Mouse (Mus musculus) spleen, adult 2 months (tissue): ENCODE measurements around the gene Ppif. TPM values are rescaled to one million over a fixed set of nuclear protein-coding genes. Genes with fewer than 3 reads are reported as not detected.

Source experiments
- DNase-seq, 2 experiments: peaks; one replicate each; pipeline versions ENCODE4 v3.0.0 to v3.0.0-alpha.2; 2012 to 2021; ENCODE audit warnings: low spot score in 2 of 2, low read depth in 1 of 2
- H3K27ac ChIP-seq: fragments of 200-500 bp; 2 replicates; pipeline ENCODE4 v1.5.1; 2012; ENCODE audit warnings: low read length, inconsistent platforms; ENCODE audit not compliant: insufficient read depth
- H3K27me3 ChIP-seq: fragments of 200-500 bp; 2 replicates; pipeline ENCODE4 v1.6.1; 2012; ENCODE audit warnings: mild to moderate bottlenecking, moderate library complexity, low read length, inconsistent platforms; ENCODE audit not compliant: control insufficient read depth, insufficient read depth
- H3K36me3 ChIP-seq: fragments of 200-500 bp; 2 replicates; pipeline ENCODE4 v1.6.1; 2012; ENCODE audit warnings: mild to moderate bottlenecking, low read length, inconsistent platforms; ENCODE audit not compliant: control insufficient read depth, insufficient read depth
- H3K4me1 ChIP-seq: fragments of 200-500 bp; 2 replicates; pipeline ENCODE4 v1.6.1; 2011; ENCODE audit warnings: inconsistent platforms; ENCODE audit not compliant: control insufficient read depth, insufficient read depth, insufficient read length
- H3K4me3 ChIP-seq: fragments of 200-500 bp; 2 replicates; pipeline ENCODE4 v1.5.1; 2011; ENCODE audit warnings: mild to moderate bottlenecking, inconsistent platforms; ENCODE audit not compliant: insufficient read depth, insufficient read length; ENCODE audit errors: extremely low read depth
- CTCF ChIP-seq: fragments of 200-500 bp; IDR thresholded peaks from 2 replicates; pipeline ENCODE4 v1.5.1; 2011; ENCODE audit warnings: mild to moderate bottlenecking, inconsistent platforms; ENCODE audit not compliant: insufficient read depth, insufficient read length, insufficient replicate concordance; ENCODE audit errors: extremely low read depth
- POLR2A ChIP-seq: fragments of 200-500 bp; IDR thresholded peaks from 2 replicates; pipeline ENCODE4 v1.6.1; 2011; ENCODE audit warnings: low read depth, low read length, inconsistent platforms
- WGBS: fragments of 180-500 bp; shearing (Covaris S2); methylation state at CpG from one replicate; pipeline ENCODE4 v1.1.7; 2018; 5-methylcytosine and 5-hydroxymethylcytosine counted together
- polyA plus RNA-seq: library from polyadenylated mRNA; depleted of rRNA; stranded (reverse); fragments of >200 nt; gene quantifications from 2 replicates; pipeline ENCODE4 v1.2.3, GENCODE M21; 2012

The Ppif gene
- polyA plus RNA-seq, 1 experiment = 50.4 TPM

- Histone ChIP-seq H3K4me3 (peak overlapping the region; percentile 73; the same call in 1 of the 2 replicates), H3K36me3 (peaks cover 20% of the 10 kb centered on the region), H3K4me1 (peaks cover 6% of the 10 kb centered on the region; the same call in 1 of the 2 replicates), H3K27me3 (no peaks in the 10 kb centered on the region), H3K27ac (no peak overlapping the region)
- WGBS = 8% methylated on average over 6 of the region's 6 CpGs
- DNase-seq = no peak
- TF ChIP-seq POLR2A (no peak), CTCF (no peak)
Observed at GRCm38 (mm10) chr14:25695059-25695458, 1.1 kb downstream of the Ppif start.

GRCm38 (mm10) chr14:25696356-25696755 lies 2.4 kb downstream of the Ppif start:
- TF ChIP-seq POLR2A = no peak
- no peak for TF ChIP-seq CTCF
- Histone ChIP-seq H3K27me3 (no peaks in the 10 kb centered on the region), H3K4me3 (no peak overlapping the region), H3K4me1 (peaks cover 6% of the 10 kb centered on the region; the same call in 1 of the 2 replicates), H3K27ac (no peak overlapping the region), H3K36me3 (peaks cover 20% of the 10 kb centered on the region)
- WGBS = 59% methylated on average over 2 of the region's 2 CpGs
- DNase-seq = no peak

- DNase-seq = no peak
- no peak overlapping the region for H3K4me3 ChIP-seq
- H3K27me3 ChIP-seq = no peaks in the 10 kb centered on the region
- H3K4me1 ChIP-seq = no peaks in the 10 kb centered on the region
- H3K27ac ChIP-seq = no peak overlapping the region
- peaks cover 20% of the 10 kb centered on the region for H3K36me3 ChIP-seq
- TF ChIP-seq POLR2A = no peak
- TF ChIP-seq CTCF = peak; percentile 12; the same call in 1 of the 2 replicates
Observed at GRCm38 (mm10) chr14:25701986-25702385, 8.0 kb downstream of the Ppif start.

GRCm38 (mm10) chr14:25707691-25708181 lies 13.8 kb downstream of the Ppif start:
- WGBS = 22% methylated on average over 5 of the region's 5 CpGs
- DNase-seq = peak in 1 of 2 experiments; percentile 47
- Histone ChIP-seq H3K4me3 (no peak overlapping the region), H3K4me1 (no peaks in the 10 kb centered on the region), H3K36me3 (no peaks in the 10 kb centered on the region), H3K27me3 (no peaks in the 10 kb centered on the region), H3K27ac (peak overlapping the region; percentile 12; the same call in 1 of the 2 replicates)
- TF ChIP-seq POLR2A (no peak), CTCF (peak; percentile 57; the same call in 1 of the 2 replicates)

GRCm38 (mm10) chr14:25708451-25708850 lies 14.5 kb downstream of the Ppif start:
- Histone ChIP-seq H3K4me3 (no peak overlapping the region), H3K27me3 (no peaks in the 10 kb centered on the region), H3K27ac (peak overlapping the region; percentile 12; the same call in 1 of the 2 replicates), H3K36me3 (no peaks in the 10 kb centered on the region), H3K4me1 (no peaks in the 10 kb centered on the region)
- no peak for TF ChIP-seq POLR2A
- no peak for TF ChIP-seq CTCF
- 47% methylated on average over 4 of the region's 4 CpGs for WGBS
- DNase-seq = no peak

- WGBS = 91% methylated on average over 2 of the region's 2 CpGs
- H3K4me3 ChIP-seq = no peak overlapping the region
- no peak for TF ChIP-seq CTCF
- TF ChIP-seq POLR2A = no peak
- H3K27ac ChIP-seq = no peak overlapping the region
- DNase-seq = no peak
- no peaks in the 10 kb centered on the region for H3K4me1 ChIP-seq
- H3K27me3 ChIP-seq = no peaks in the 10 kb centered on the region
- no peaks in the 10 kb centered on the region for H3K36me3 ChIP-seq
Observed at GRCm38 (mm10) chr14:25708917-25709316, 15.0 kb downstream of the Ppif start.

- 83% methylated on average over 4 of the region's 4 CpGs for WGBS
- no peak overlapping the region for H3K27ac ChIP-seq
- TF ChIP-seq POLR2A (no peak), CTCF (no peak)
- H3K4me1 ChIP-seq = no peaks in the 10 kb centered on the region
- H3K27me3 ChIP-seq = no peaks in the 10 kb centered on the region
- DNase-seq = no peak
- 0 out of 2 replicates have a peak, but pooled peaks cover 2% of the 10 kb centered on the region for H3K36me3 ChIP-seq
- H3K4me3 ChIP-seq = no peak overlapping the region
Observed at GRCm38 (mm10) chr14:25710073-25710472, 16.1 kb downstream of the Ppif start.
